Mouse (Mus musculus) CD4-positive helper T cell, adult 2 months (primary cell): ENCODE data around the gene Snw1.
A peak's percentile ranks its signal among the peaks of the same experiment; 100 is the strongest.

ENCODE experiments used
- DNase-seq: peaks from one replicate; pipeline ENCODE4 v3.0.0-alpha.2; 2012; ENCODE audit warnings: low read depth, missing footprints, low spot score

Gene Snw1

GRCm38 (mm10) chr12:87423700-87424099 lies 48.4 kb downstream of the Snw1 start:
- no peak for DNase-seq

- DNase-seq = no peak
These were observed 50.2 kb downstream of the Snw1 start for GRCm38 (mm10) chr12:87421708-87422507.

GRCm38 (mm10) chr12:87419974-87420485 lies 52.0 kb downstream of the Snw1 start:
- no peak for DNase-seq

GRCm38 (mm10) chr12:87418921-87419320 lies 53.2 kb downstream of the Snw1 start:
- DNase-seq = no peak

- peak; percentile 77 for DNase-seq
These were observed 55.4 kb downstream of the Snw1 start for GRCm38 (mm10) chr12:87416690-87417089.

GRCm38 (mm10) chr12:87415358-87415757 lies 56.7 kb downstream of the Snw1 start:
- no peak for DNase-seq

- DNase-seq = peak; percentile 50
These were observed 58.8 kb downstream of the Snw1 start for GRCm38 (mm10) chr12:87413179-87413790.

- DNase-seq = peak; percentile 22
These were observed 61.1 kb downstream of the Snw1 start for GRCm38 (mm10) chr12:87410999-87411398.

- no peak for DNase-seq
These were observed 63.0 kb downstream of the Snw1 start for GRCm38 (mm10) chr12:87409123-87409522.

- DNase-seq = no peak
These were observed 64.0 kb downstream of the Snw1 start for GRCm38 (mm10) chr12:87407869-87408605.

GRCm38 (mm10) chr12:87405721-87406120 lies 66.4 kb downstream of the Snw1 start:
- DNase-seq = no peak

- no peak for DNase-seq
These were observed 66.9 kb downstream of the Snw1 start for GRCm38 (mm10) chr12:87405165-87405564.

GRCm38 (mm10) chr12:87401883-87402282 lies 70.2 kb downstream of the Snw1 start:
- DNase-seq = no peak

GRCm38 (mm10) chr12:87399119-87399819 lies 72.8 kb downstream of the Snw1 start:
- DNase-seq = no peak
